Mouse (Mus musculus): Measurements from ENCODE around the gene Zfp36l2.

DNA sequence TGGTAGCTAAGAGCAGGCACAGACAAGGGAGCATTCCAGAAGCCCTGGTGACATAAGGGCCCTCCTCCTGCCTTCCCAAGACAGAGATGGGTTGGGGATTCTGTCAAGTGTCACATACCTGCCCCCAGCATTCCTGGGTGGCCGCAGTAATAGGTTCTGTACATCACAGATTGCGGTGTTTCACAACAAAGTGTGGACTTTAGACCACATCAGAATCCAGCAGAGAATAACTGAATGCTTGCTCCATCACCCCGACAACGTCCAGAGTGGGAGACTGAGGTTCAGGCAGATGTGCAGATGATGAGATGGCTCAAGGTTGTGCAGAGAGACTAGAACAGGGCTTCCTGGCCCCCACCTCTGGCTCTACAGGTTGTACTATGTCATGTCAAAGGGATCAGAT lies 51.5 kb downstream of the Zfp36l2 start:
- TF ChIP-seq IRF4 (IDR thresholded peaks at IDR 0.05; ENCODE audit: low read depth, low read length) (no peak), USF1 (IDR thresholded peaks at IDR 0.05; ENCODE audit: low read depth, low read length) (no peak), MYC (IDR thresholded peaks at IDR 0.05; ENCODE audit: low read depth, low read length) (no peak), RAD21 (IDR thresholded peaks at IDR 0.05; ENCODE audit: low read depth, low read length) (no peak), ELF1 (IDR thresholded peaks at IDR 0.05; ENCODE audit: low read depth, low read length) (no peak), CTCF (conservative IDR thresholded peaks at IDR 0.05 in 1 of 2, IDR thresholded peaks at IDR 0.05 in 1 of 2; ENCODE audit: low read depth in 2 of 2, low read length in 2 of 2) (no peak), POLR2AphosphoS2 (IDR thresholded peaks at IDR 0.05; ENCODE audit: low read depth, low read length) (no peak)
